Mouse (Mus musculus): Measurements from ENCODE around the gene Tut1. TPM values are rescaled to one million over a fixed set of nuclear protein-coding genes. Genes with fewer than 3 reads are reported as not detected.

Gene Tut1
- polyA plus RNA-seq, 1 experiment from 2014 or later: 19.9 TPM

DNA sequence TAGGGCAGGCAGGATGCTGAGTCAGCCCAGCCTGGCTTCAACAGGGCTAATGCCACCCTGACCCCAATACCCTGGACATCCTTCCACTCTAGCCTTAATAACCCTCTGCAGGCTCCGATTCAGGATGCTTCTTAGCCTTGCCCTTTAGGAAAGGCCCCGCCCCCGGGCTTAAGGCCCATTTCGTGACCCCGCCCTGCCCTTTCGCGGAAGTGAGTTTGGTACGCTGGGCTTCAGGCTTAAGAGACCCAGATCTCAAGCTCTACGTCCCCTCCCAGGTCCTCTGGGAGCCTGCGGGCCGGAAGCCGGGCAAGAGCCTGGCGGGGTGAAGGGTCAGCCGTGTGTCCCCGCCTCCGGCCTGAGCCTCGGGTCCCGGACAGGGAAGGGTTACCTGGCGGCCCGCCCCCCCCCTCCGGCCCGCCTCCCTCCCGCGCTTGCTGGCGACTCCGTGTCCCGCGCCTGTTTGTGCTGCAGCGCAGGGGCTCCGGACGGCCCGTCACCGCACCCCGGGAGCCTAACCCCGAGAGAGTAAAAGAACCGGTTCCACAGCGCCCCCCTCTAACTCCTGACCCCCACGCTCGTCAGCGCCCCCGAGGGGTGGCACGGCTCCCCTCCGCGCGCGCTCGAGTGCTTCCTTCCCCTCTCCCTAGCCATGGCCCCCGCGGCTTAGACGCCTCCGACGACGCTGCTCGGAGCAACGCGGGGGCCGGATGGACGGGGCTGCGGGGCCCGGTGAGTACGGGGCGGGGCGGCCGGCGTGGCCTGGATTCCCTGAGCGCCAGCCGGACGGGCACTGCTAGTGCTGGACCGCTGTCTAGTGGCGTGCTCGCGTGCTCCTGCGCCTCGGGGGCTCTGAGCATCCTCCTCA, 24.2 kb upstream of the Tut1 start, which contains the start of the genes Rom1 and Eml3:
Gene Rom1, minus strand, starts transcription at position 133 of the 865 bp plus-strand sequence.
Gene Eml3, plus strand, starts transcription at position 329 of the 865 bp plus-strand sequence.
- peaks cover 5% of the 10 kb centered on the region; the same call in 1 of the 2 replicates for H3K4me1 ChIP-seq (replicated peaks; ENCODE audit: insufficient read depth, low read length)
- H3K27me3 ChIP-seq (ENCODE audit: insufficient read depth, low read length): no peaks in the 10 kb centered on the region
- H3K9me3 ChIP-seq (replicated peaks; ENCODE audit: low read length): no peaks in the 10 kb centered on the region
- peak within 1 kb of the TSS; percentile 95 for H3K27ac ChIP-seq
- under 1% methylated on average over 67 of the region's 74 CpGs for WGBS
- TF ChIP-seq CTCF (IDR thresholded peaks at IDR 0.05; ENCODE audit: low read depth): peak; percentile 44
- peak; percentile 81 for ATAC-seq (replicated peaks; ENCODE audit: low FRiP score, low read depth)
- peak within 1 kb of the TSS; percentile 89 for H3K4me3 ChIP-seq (replicated peaks; ENCODE audit: low read depth, low read length)
- H3K4me2 ChIP-seq (ENCODE audit: low read length): peak within 1 kb of the TSS; percentile 84
- peaks cover 23% of the 10 kb centered on the region for H3K36me3 ChIP-seq (ENCODE audit: insufficient read depth, low read length)
- H3K9ac ChIP-seq (ENCODE audit: low read depth, low read length): peak within 1 kb of the TSS; percentile 86
- DNase-seq (ENCODE audit: low spot score): peak; percentile 89

DNA sequence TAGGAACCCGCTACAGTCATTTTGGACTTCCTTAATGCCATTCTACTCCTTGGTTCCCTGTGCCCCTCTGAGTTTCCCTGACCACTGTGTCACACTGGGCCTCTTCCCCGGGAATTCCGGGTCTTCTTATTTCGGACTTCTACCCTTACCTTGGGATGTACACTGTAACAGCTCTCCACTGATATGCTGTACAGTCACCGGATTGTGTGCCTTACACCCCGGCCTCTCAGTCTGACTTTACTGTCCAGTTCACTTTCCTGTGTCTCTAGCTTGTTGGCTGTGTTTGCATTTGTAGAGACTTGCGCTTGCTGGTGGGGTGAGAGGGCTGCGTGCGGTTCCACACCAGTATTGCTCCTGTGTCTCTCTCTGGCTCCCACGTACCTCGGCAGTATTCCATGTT, 23.5 kb upstream of the Tut1 start:
- Histone ChIP-seq H3K4me2 (ENCODE audit: low read length) (peak overlapping the region; percentile 84), H3K27ac (peak overlapping the region; percentile 95), H3K27me3 (ENCODE audit: insufficient read depth, low read length) (no peaks in the 10 kb centered on the region), H3K9ac (ENCODE audit: low read depth, low read length) (peak overlapping the region; percentile 86), H3K36me3 (ENCODE audit: insufficient read depth, low read length) (peaks cover 25% of the 10 kb centered on the region), H3K9me3 (replicated peaks; ENCODE audit: low read length) (no peaks in the 10 kb centered on the region), H3K4me3 (replicated peaks; ENCODE audit: low read depth, low read length) (peak overlapping the region; percentile 89), H3K4me1 (replicated peaks; ENCODE audit: insufficient read depth, low read length) (peaks cover 5% of the 10 kb centered on the region; the same call in 1 of the 2 replicates)
- 4% methylated on average over 11 of the region's 11 CpGs for WGBS
- peak; percentile 29 for ATAC-seq (replicated peaks; ENCODE audit: low FRiP score, low read depth)
- TF ChIP-seq CTCF (IDR thresholded peaks at IDR 0.05; ENCODE audit: low read depth): no peak
- no peak for DNase-seq (ENCODE audit: low spot score)

DNA sequence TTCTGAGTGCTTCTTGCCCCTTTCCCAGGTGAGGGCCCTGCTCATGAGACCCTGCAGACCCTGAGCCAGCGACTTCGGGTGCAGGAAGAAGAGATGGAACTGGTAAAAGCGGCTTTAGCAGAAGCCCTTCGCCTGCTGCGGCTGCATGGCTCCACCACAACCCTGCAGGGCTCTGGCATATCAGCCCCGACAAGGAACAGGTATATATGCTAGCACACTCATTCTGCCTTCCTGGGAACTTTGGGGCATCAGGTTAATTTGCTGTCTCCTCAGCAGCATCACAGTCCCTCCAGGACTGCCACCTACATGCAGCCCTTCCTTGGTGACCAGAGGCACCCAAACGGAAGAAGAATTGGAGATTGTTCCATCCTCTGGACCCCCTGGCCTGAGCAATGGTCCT, 22.9 kb upstream of the Tut1 start:
- no peaks in the 10 kb centered on the region for H3K27me3 ChIP-seq (ENCODE audit: insufficient read depth, low read length)
- no peak overlapping the region for H3K27ac ChIP-seq
- peak overlapping the region; percentile 84 for H3K4me2 ChIP-seq (ENCODE audit: low read length)
- H3K4me3 ChIP-seq (replicated peaks; ENCODE audit: low read depth, low read length): peak overlapping the region; percentile 89
- ATAC-seq (replicated peaks; ENCODE audit: low FRiP score, low read depth): no peak
- H3K9ac ChIP-seq (ENCODE audit: low read depth, low read length): peak overlapping the region; percentile 86
- no peaks in the 10 kb centered on the region for H3K9me3 ChIP-seq (replicated peaks; ENCODE audit: low read length)
- H3K4me1 ChIP-seq (replicated peaks; ENCODE audit: insufficient read depth, low read length): peaks cover 5% of the 10 kb centered on the region; the same call in 1 of the 2 replicates
- no peak for DNase-seq (ENCODE audit: low spot score)
- no peak for TF ChIP-seq CTCF (IDR thresholded peaks at IDR 0.05; ENCODE audit: low read depth)
- WGBS: 84% methylated on average over 7 of the region's 7 CpGs
- H3K36me3 ChIP-seq (ENCODE audit: insufficient read depth, low read length): peaks cover 25% of the 10 kb centered on the region

DNA sequence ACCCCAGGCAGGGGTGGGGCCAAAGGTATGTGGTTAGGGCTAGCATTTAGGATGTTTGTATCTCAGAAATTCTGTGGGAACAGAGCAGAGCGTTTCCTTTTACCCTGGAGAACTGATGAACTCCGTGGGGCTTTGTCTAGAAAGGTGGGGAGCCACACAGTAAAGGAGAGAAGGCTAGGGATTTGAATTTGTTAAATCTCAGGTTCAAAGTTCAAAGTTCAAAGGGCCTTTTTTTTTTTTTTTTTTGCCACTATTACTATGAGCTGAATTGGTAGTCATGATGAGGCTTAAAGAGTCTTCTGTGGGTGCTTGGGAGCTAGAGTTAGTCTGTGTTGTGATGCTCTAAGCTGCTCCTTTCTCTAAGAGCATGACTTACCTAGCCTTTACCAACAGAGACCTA, 16.9 kb upstream of the Tut1 start:
- Histone ChIP-seq H3K27ac (no peak overlapping the region), H3K9ac (ENCODE audit: low read depth, low read length) (no peak overlapping the region), H3K4me3 (replicated peaks; ENCODE audit: low read depth, low read length) (no peak overlapping the region), H3K4me1 (replicated peaks; ENCODE audit: insufficient read depth, low read length) (no peaks in the 10 kb centered on the region; the same call in 1 of the 2 replicates), H3K27me3 (ENCODE audit: insufficient read depth, low read length) (no peaks in the 10 kb centered on the region), H3K9me3 (replicated peaks; ENCODE audit: low read length) (no peaks in the 10 kb centered on the region), H3K36me3 (ENCODE audit: insufficient read depth, low read length) (peaks cover 35% of the 10 kb centered on the region), H3K4me2 (ENCODE audit: low read length) (no peak overlapping the region)
- ATAC-seq (replicated peaks; ENCODE audit: low FRiP score, low read depth): no peak
- no peak for DNase-seq (ENCODE audit: low spot score)
- WGBS: 88% methylated on average over 2 of the region's 2 CpGs
- no peak for TF ChIP-seq CTCF (IDR thresholded peaks at IDR 0.05; ENCODE audit: low read depth)

DNA sequence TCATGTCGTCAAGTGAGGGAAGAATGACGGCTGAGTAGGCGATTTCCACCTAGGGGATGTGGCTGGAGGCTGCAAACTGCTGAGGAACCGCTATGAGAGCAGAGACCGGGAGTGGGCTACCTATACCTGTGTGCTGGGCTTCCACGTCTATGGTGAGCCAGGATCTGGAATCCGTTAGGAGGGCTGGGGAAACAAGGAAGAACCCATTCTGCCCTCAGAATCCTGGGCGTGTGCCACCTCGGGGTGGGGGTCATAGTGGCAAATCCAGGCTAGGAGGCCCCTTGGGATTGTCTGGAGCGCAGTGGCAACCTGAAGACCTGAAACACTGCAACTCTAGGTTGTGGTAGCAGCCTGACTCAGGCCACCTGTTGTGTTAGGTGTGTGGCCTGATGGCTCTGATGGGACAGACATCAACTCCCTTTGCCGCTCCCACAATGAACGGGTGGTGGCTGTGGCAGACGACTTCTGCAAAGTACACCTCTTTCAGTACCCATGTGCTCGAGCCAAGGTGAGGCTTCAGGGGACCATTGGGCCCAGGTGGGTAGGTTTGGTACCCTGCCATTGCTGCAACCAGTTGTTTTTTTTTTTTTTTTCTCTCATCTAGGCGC, 13.0 kb upstream of the Tut1 start:
- Histone ChIP-seq H3K36me3 (ENCODE audit: insufficient read depth, low read length) (peaks cover 31% of the 10 kb centered on the region), H3K27me3 (ENCODE audit: insufficient read depth, low read length) (no peaks in the 10 kb centered on the region), H3K4me2 (ENCODE audit: low read length) (no peak overlapping the region), H3K9me3 (replicated peaks; ENCODE audit: low read length) (no peaks in the 10 kb centered on the region), H3K9ac (ENCODE audit: low read depth, low read length) (peak overlapping the region; percentile 99; the same call in 1 of the 2 replicates), H3K4me3 (replicated peaks; ENCODE audit: low read depth, low read length) (no peak overlapping the region), H3K27ac (no peak overlapping the region), H3K4me1 (replicated peaks; ENCODE audit: insufficient read depth, low read length) (peaks cover 9% of the 10 kb centered on the region; the same call in 1 of the 2 replicates)
- 78% methylated on average over 15 of the region's 15 CpGs for WGBS
- no peak for TF ChIP-seq CTCF (IDR thresholded peaks at IDR 0.05; ENCODE audit: low read depth)
- DNase-seq (ENCODE audit: low spot score) (no peak), ATAC-seq (replicated peaks; ENCODE audit: low FRiP score, low read depth) (no peak)

DNA sequence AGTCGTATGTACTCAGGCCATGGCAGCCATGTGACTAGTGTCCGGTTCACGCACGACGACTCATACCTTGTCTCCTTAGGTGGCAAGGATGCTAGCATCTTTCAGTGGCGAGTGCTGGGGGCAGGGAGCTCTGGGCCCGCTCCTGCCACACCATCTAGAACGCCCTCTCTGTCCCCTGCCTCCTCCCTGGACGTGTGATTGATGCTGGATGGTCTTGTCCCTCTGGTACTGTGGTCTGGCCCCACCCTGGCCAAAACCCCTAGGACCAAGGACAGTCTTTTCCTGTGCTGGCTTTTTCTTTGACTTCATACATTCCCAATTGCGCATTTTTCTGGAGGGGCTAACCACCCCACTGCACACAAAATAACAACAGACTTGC, 12.5 kb upstream of the Tut1 start:
- H3K27ac ChIP-seq: peak overlapping the region; percentile 99
- peak overlapping the region; percentile 80 for H3K4me2 ChIP-seq (ENCODE audit: low read length)
- 26% methylated on average over 10 of the region's 10 CpGs for WGBS
- H3K9me3 ChIP-seq (replicated peaks; ENCODE audit: low read length): no peaks in the 10 kb centered on the region
- peak overlapping the region; percentile 99 for H3K9ac ChIP-seq (ENCODE audit: low read depth, low read length)
- TF ChIP-seq CTCF (IDR thresholded peaks at IDR 0.05; ENCODE audit: low read depth): no peak
- peak overlapping the region; percentile 96 for H3K4me3 ChIP-seq (replicated peaks; ENCODE audit: low read depth, low read length)
- DNase-seq (ENCODE audit: low spot score): no peak
- no peaks in the 10 kb centered on the region for H3K27me3 ChIP-seq (ENCODE audit: insufficient read depth, low read length)
- H3K4me1 ChIP-seq (replicated peaks; ENCODE audit: insufficient read depth, low read length): peaks cover 9% of the 10 kb centered on the region; the same call in 1 of the 2 replicates
- no peak for ATAC-seq (replicated peaks; ENCODE audit: low FRiP score, low read depth)
- peaks cover 36% of the 10 kb centered on the region for H3K36me3 ChIP-seq (ENCODE audit: insufficient read depth, low read length)

All from kidney, postnatal 0 days (tissue).